Mouse (Mus musculus) embryonic facial prominence, embryonic 11.5 days (tissue): Measurements from ENCODE around the gene Atf7ip. TPM values are rescaled to one million over a fixed set of nuclear protein-coding genes. Genes with fewer than 3 reads are reported as not detected.

Experiments used
- ATAC-seq: fragments of 200-750 bp; cut with Nextera tagmentation; replicated peaks from 2 replicates; pipeline ENCODE4 v1.8.0; 2017; ENCODE audit warnings: low read depth; ENCODE audit not compliant: insufficient number of reproducible peaks, low FRiP score, low TSS enrichment
- DNase-seq: peaks from one replicate; pipeline ENCODE4 v3.0.0-alpha.2; 2015; ENCODE audit warnings: low spot score
- H3K27ac ChIP-seq: fragments of 300-500 bp; sonication (generic); replicated peaks from 2 replicates; pipeline ENCODE4 v1.5.1; 2014; ENCODE audit warnings: mild to moderate bottlenecking, low read depth, low read length, control low read depth
- H3K27me3 ChIP-seq: fragments of 300-500 bp; sonication (generic); 2 replicates; pipeline ENCODE4 v1.6.1; 2014; ENCODE audit warnings: mild to moderate bottlenecking, low read length, moderate library complexity, mixed read lengths; ENCODE audit not compliant: control insufficient read depth, insufficient read depth
- H3K36me3 ChIP-seq: fragments of 300-500 bp; sonication (generic); replicated peaks from 2 replicates; pipeline ENCODE4 v1.6.1; 2014; ENCODE audit warnings: low read depth, mild to moderate bottlenecking, low read length, moderate library complexity, mixed read lengths; ENCODE audit not compliant: control insufficient read depth, insufficient read depth
- H3K4me1 ChIP-seq: fragments of 300-500 bp; sonication (generic); 2 replicates; pipeline ENCODE4 v1.6.1; 2014; ENCODE audit warnings: low read length, mixed read lengths; ENCODE audit not compliant: control insufficient read depth, insufficient read depth
- H3K4me2 ChIP-seq: fragments of 300-500 bp; sonication (generic); 2 replicates; pipeline ENCODE4 v1.6.1; 2014; ENCODE audit warnings: low read depth, mild to moderate bottlenecking, control low read depth, low read length, moderate library complexity
- H3K4me3 ChIP-seq: fragments of 300-500 bp; sonication (generic); 2 replicates; pipeline ENCODE4 v1.5.1; 2014; ENCODE audit warnings: low read depth, low read length, control low read depth
- H3K9ac ChIP-seq: fragments of 300-500 bp; sonication (generic); replicated peaks from 2 replicates; pipeline ENCODE4 v1.6.1; 2014; ENCODE audit warnings: mild to moderate bottlenecking, control low read depth, low read length
- H3K9me3 ChIP-seq: fragments of 300-500 bp; sonication (generic); replicated peaks from 2 replicates; pipeline ENCODE4 v1.6.1; 2016; ENCODE audit warnings: mild to moderate bottlenecking, low read length, inconsistent platforms, mixed read lengths; ENCODE audit not compliant: control insufficient read depth
- WGBS: fragments of 180-500 bp; shearing (Covaris S2); extraction: QIAGEN DNeasy Blood & Tissue Kit; methylation state at CpG from one replicate; pipeline ENCODE4 v1.1.7; 2014; 5-methylcytosine and 5-hydroxymethylcytosine counted together
- polyA plus RNA-seq: library from polyadenylated mRNA; unstranded; fragments of >200 nt; fragmentation: Nextera tagmentation; extraction: Ambion mirVana; gene quantifications from 2 replicates; pipeline ENCODE4 v1.2.1, GENCODE M21; 2014

Gene Atf7ip
- polyA plus RNA-seq, 1 experiment from 2014 or later: 43.5 TPM

- Histone ChIP-seq H3K27ac (no peak overlapping the region), H3K4me3 (no peak overlapping the region), H3K9ac (no peak overlapping the region), H3K27me3 (no peaks in the 10 kb centered on the region), H3K4me2 (no peak overlapping the region), H3K36me3 (peaks cover 2% of the 10 kb centered on the region; the same call in 1 of the 2 replicates), H3K4me1 (no peaks in the 10 kb centered on the region), H3K9me3 (no peaks in the 10 kb centered on the region)
- ATAC-seq (no peak), DNase-seq (no peak)
- 80% methylated on average over 2 of the region's 2 CpGs for WGBS
Measured at GRCm38 (mm10) chr6:136520361-136520760, 14.4 kb downstream of the Atf7ip start.

GRCm38 (mm10) chr6:136521681-136522080 lies 15.7 kb downstream of the Atf7ip start:
- Histone ChIP-seq H3K4me3 (no peak overlapping the region), H3K9me3 (no peaks in the 10 kb centered on the region), H3K27me3 (no peaks in the 10 kb centered on the region), H3K4me1 (no peaks in the 10 kb centered on the region), H3K27ac (no peak overlapping the region), H3K4me2 (no peak overlapping the region), H3K36me3 (peaks cover 2% of the 10 kb centered on the region; the same call in 1 of the 2 replicates), H3K9ac (no peak overlapping the region)
- ATAC-seq (no peak), DNase-seq (no peak)

- Histone ChIP-seq H3K4me1 (no peaks in the 10 kb centered on the region), H3K9me3 (no peaks in the 10 kb centered on the region), H3K4me3 (no peak overlapping the region), H3K36me3 (peaks cover 2% of the 10 kb centered on the region; the same call in 1 of the 2 replicates), H3K4me2 (no peak overlapping the region), H3K9ac (no peak overlapping the region), H3K27me3 (no peaks in the 10 kb centered on the region), H3K27ac (no peak overlapping the region)
- DNase-seq (no peak), ATAC-seq (no peak)
- WGBS: 92% methylated on average over 5 of the region's 5 CpGs
Measured at GRCm38 (mm10) chr6:136522658-136523057, 16.7 kb downstream of the Atf7ip start.

GRCm38 (mm10) chr6:136524751-136525150 lies 18.8 kb downstream of the Atf7ip start:
- Histone ChIP-seq H3K9ac (no peak overlapping the region), H3K27ac (no peak overlapping the region), H3K4me2 (no peak overlapping the region), H3K36me3 (peaks cover 2% of the 10 kb centered on the region; the same call in 1 of the 2 replicates), H3K9me3 (no peaks in the 10 kb centered on the region), H3K27me3 (no peaks in the 10 kb centered on the region), H3K4me3 (no peak overlapping the region), H3K4me1 (no peaks in the 10 kb centered on the region)
- ATAC-seq: no peak
- no peak for DNase-seq
- 88% methylated on average over 4 of the region's 4 CpGs for WGBS

- no peak for ATAC-seq
- no peak overlapping the region for H3K4me2 ChIP-seq
- H3K4me3 ChIP-seq: no peak overlapping the region
- H3K9me3 ChIP-seq: no peaks in the 10 kb centered on the region
- peaks cover 2% of the 10 kb centered on the region; the same call in 1 of the 2 replicates for H3K36me3 ChIP-seq
- DNase-seq: no peak
- H3K4me1 ChIP-seq: no peaks in the 10 kb centered on the region
- 97% methylated on average over 4 of the region's 4 CpGs for WGBS
- H3K9ac ChIP-seq: no peak overlapping the region
- H3K27me3 ChIP-seq: no peaks in the 10 kb centered on the region
- no peak overlapping the region for H3K27ac ChIP-seq
Measured at GRCm38 (mm10) chr6:136525567-136525966, 19.6 kb downstream of the Atf7ip start.

- H3K27ac ChIP-seq: no peak overlapping the region
- WGBS: 51% methylated on average over 2 of the region's 2 CpGs
- H3K27me3 ChIP-seq: no peaks in the 10 kb centered on the region
- no peak overlapping the region for H3K9ac ChIP-seq
- no peaks in the 10 kb centered on the region for H3K4me1 ChIP-seq
- no peak for ATAC-seq
- H3K36me3 ChIP-seq: no peaks in the 10 kb centered on the region
- no peaks in the 10 kb centered on the region for H3K9me3 ChIP-seq
- H3K4me3 ChIP-seq: no peak overlapping the region
- H3K4me2 ChIP-seq: no peak overlapping the region
- DNase-seq: no peak
Measured at GRCm38 (mm10) chr6:136529156-136529555, 23.2 kb downstream of the Atf7ip start.

GRCm38 (mm10) chr6:136531792-136532230 lies 25.8 kb downstream of the Atf7ip start:
- Histone ChIP-seq H3K9ac (no peak overlapping the region), H3K27me3 (no peaks in the 10 kb centered on the region), H3K9me3 (no peaks in the 10 kb centered on the region), H3K4me1 (no peaks in the 10 kb centered on the region), H3K4me3 (no peak overlapping the region), H3K36me3 (no peaks in the 10 kb centered on the region), H3K4me2 (0 out of 2 replicates have a peak overlapping the region, but pooled peaks have one; percentile 10), H3K27ac (peak overlapping the region; percentile 57)
- WGBS: 53% methylated on average over 7 of the region's 7 CpGs
- 0 out of 2 replicates have a peak, but pooled peaks have one; percentile 20 for ATAC-seq
- peak; percentile 8 for DNase-seq

GRCm38 (mm10) chr6:136532535-136533291 lies 26.7 kb downstream of the Atf7ip start:
- WGBS: 11% methylated on average over 7 of the region's 7 CpGs
- no peak overlapping the region for H3K4me3 ChIP-seq

More at GRCm38 (mm10) chr6:136532535-136533291, 26.7 kb downstream of the Atf7ip start:
- no peaks in the 10 kb centered on the region for H3K27me3 ChIP-seq
- peak; percentile 91 for DNase-seq
- H3K9ac ChIP-seq: 0 out of 2 replicates have a peak overlapping the region, but pooled peaks have one; percentile 22
- H3K4me1 ChIP-seq: no peaks in the 10 kb centered on the region
- peak overlapping the region; percentile 70 for H3K27ac ChIP-seq
- H3K36me3 ChIP-seq: peaks cover 4% of the 10 kb centered on the region
- no peaks in the 10 kb centered on the region for H3K9me3 ChIP-seq
- peak; percentile 87 for ATAC-seq
- peak overlapping the region; percentile 25 for H3K4me2 ChIP-seq
